Mouse (Mus musculus) embryo, embryonic 9.5 days (tissue): ENCODE results near the gene Syt8.

ENCODE experiments used
- DNase-seq: peaks from one replicate; pipeline ENCODE4 v3.0.0-alpha.2; 2017; ENCODE audit errors: extremely low spot score

The Syt8 gene

GRCm38 (mm10) chr7:142476271-142476670 is 41.6 kb downstream of the Syt8 start:
- DNase-seq: no peak

- DNase-seq: no peak
Observed at GRCm38 (mm10) chr7:142476795-142477452, 42.3 kb downstream of the Syt8 start.

- DNase-seq: no peak
Observed at GRCm38 (mm10) chr7:142478001-142478400, 43.4 kb downstream of the Syt8 start.

GRCm38 (mm10) chr7:142478574-142478973 is 43.9 kb downstream of the Syt8 start:
- DNase-seq: no peak

- no peak for DNase-seq
Observed at GRCm38 (mm10) chr7:142479307-142479706, 44.7 kb downstream of the Syt8 start.

- no peak for DNase-seq
Observed at GRCm38 (mm10) chr7:142479886-142480285, 45.2 kb downstream of the Syt8 start.

GRCm38 (mm10) chr7:142480661-142481060 is 46.0 kb downstream of the Syt8 start:
- DNase-seq: no peak

- DNase-seq: peak; percentile 87
Observed at GRCm38 (mm10) chr7:142481186-142481567, 46.5 kb downstream of the Syt8 start.

- peak; percentile 81 for DNase-seq
Observed at GRCm38 (mm10) chr7:142481568-142482255, 47.1 kb downstream of the Syt8 start.

- no peak for DNase-seq
Observed at GRCm38 (mm10) chr7:142482256-142482609, 47.6 kb downstream of the Syt8 start.

- peak; percentile 39 for DNase-seq
Observed at GRCm38 (mm10) chr7:142483136-142483535, 48.5 kb downstream of the Syt8 start.

- DNase-seq: no peak
Observed at GRCm38 (mm10) chr7:142484780-142485179, 50.1 kb downstream of the Syt8 start.

- no peak for DNase-seq
Observed at GRCm38 (mm10) chr7:142486751-142487162, 52.1 kb downstream of the Syt8 start.

GRCm38 (mm10) chr7:142487341-142487859 is 52.8 kb downstream of the Syt8 start:
- DNase-seq: peak; percentile 83

GRCm38 (mm10) chr7:142488053-142488452 is 53.4 kb downstream of the Syt8 start:
- no peak for DNase-seq
